Mouse (Mus musculus): ENCODE measurements around the gene Ascc2.

Ascc2 gene

DNA sequence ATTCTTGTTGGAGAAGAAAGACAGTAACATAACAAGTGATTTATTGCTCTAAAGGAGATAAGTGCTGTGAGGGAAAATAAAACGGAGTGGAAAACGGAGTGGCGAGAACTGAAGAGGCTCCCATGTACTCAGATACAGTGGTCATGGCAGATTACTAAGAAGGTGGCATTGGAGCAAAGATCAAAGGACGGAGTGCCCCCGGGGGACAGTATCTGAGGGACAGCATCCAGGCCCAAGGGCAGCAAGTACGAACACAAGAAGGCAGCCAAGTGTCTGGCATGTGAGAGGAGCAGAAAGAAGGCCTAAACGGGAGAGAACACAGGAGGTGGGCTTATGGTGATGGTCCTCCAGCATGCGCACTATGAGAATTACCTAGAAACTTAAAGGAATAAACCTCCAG lies 84.2 kb downstream of the Ascc2 start:
- no peak for DNase-seq

DNA sequence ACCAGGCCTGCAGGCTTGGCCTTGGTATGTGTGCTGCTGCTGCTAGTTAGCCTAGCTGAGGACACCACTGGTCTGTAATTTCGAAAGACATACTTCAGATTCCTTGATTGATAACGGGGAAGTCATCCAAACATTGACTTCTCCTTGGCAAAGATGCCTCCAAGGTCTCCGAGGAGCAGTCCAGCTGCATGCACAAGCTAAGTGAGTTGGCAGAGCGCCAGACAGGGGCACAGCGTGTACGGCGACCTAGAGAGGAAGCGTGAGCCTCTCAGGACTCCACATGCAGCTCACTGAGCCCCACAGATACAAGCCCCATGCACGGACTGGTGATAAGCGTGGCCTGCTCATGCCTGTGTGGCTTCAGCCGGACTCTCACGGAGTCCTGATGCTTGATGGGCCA lies 92.1 kb downstream of the Ascc2 start:
- peak; percentile 55 for DNase-seq

DNA sequence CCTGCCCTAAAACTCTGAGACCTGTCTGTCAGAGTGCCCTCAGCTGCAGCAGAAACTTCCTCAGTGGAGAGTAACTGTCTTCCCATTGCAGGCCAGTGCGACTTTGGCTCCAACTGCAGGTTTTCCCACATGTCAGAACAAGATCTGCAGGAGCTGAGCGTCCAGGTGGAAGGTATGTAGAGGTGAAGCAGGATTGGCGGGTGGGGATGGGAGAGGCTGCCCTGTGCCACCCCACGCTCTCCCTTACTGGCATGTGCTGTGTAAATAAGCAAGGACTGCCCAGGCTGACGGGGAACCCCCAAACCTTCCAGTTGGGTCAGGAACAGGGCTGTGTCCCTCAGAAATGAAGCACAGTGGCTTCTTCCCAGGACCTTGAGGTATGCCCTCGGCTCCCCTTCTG lies 92.5 kb downstream of the Ascc2 start:
- DNase-seq, result no peak

DNA sequence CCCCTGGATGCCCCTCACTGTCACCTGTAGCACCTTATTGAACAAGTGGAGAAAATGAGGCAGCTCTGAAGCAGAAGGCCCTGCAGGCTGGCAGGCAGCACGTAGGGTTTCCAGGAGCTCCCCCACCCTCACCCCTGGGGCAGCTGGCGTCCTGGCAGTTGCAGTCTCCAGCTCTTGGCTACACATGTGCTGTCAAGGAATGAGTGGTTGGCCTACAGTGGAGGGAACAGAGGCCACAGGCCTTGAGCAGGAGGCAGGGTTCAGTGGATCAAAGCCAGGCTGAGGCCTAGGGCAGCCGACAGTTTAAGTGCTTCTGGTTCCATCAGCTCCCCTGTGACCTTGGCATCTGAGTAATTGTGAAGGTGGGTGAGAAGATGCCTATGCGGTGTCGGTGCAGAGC lies 93.4 kb downstream of the Ascc2 start:
- DNase-seq, result no peak

DNA sequence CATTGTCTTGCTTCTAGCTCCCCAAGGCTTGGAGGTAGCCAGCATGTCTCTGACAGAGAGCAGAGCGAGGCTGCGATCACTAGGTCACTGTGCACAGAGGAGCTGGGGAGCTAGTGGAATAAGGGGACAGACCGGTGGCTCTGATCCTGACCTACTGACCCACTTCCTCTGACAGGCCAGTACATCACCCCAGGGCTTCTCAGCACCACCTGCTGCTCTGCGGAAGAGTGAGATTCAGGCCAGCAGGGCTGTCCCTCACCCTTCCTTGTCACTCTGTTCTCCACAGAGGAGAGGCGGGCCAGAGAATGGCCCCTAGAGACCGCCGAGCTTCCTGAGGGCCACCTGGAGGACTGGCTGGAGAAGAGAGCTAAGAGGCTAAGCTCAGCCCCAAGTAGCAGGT lies 94.2 kb downstream of the Ascc2 start:
- no peak for DNase-seq

DNA sequence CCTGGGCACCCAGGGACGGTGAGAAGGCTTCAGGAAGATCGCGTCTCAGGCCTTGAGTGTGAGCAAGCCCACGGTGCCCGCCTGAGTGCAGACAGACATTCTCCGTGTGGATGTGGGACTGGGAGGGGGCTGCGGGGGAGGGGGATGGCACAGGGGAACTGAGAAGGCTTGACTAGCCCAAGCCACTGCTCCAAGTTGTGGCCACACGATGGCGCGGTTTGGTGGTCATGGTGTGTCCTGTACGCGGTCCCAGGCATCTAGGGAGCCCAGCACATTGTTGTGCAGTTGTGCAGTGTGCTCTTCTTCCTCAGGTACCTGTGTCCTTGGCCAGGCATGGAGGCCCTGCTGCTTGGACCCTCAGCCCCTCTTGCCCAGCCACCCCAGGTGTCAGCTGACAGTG lies 96.6 kb downstream of the Ascc2 start:
- DNase-seq, result no peak
